Comparison of ENCODE assay signal across 14 mouse cellular contexts in genomic region chr15:83337903-83338870, GRCm38 (mm10). TPM values are rescaled to one million over a fixed set of nuclear protein-coding genes. Genes with fewer than 3 reads are reported as not detected.
DNase-seq lines count a peak whose midpoint lies in the region; ATAC-seq and TF ChIP-seq lines count a peak whose summit lies in the region.
"Had no signal": no experiment of that assay in that cellular context is flagged by ENCODE, and none has a peak within 500 bp of the region (broad histone marks: within the 10 kb centered on the region; RNA-seq: fewer than 3 reads in every experiment).

No protein-coding gene starts in this region.

- no peak overlapping the region for H3ac ChIP-seq in myocyte (ENCODE audit: control insufficient read depth, insufficient read length)

- no peak for DNase-seq in heart, adult 9 months (ENCODE audit: low spot score in 2 of 2)
- peak; percentile 78 for DNase-seq in A20 (ENCODE audit: low read depth, low spot score)
- DNase-seq in intestine, embryonic 14.5 days (ENCODE audit: low spot score), result no peak
- DNase-seq in cerebellum, adult 9-11 months, result no peak
- no peak for DNase-seq in spleen, adult 12 weeks (ENCODE audit: low spot score)
- DNase-seq in gastrocnemius, adult 8-10 months (ENCODE audit: low spot score in 2 of 2), result no peak
- DNase-seq: adrenal gland, adult 8-10 months; cerebellum, adult 9-10 months; left cerebral cortex, postnatal 4 days had no signal

- no peak overlapping the region for H3K4me2 ChIP-seq in heart, embryonic 14.5 days (ENCODE audit: low read length)
- no peak overlapping the region for H3K4me2 ChIP-seq in intestine, embryonic 14.5 days (ENCODE audit: low read length)
- peak overlapping the region; percentile 47 for H3K4me2 ChIP-seq in myocyte (ENCODE audit: low read depth)
- H3K4me2 ChIP-seq: embryonic facial prominence, embryonic 15.5 days; hindbrain, embryonic 14.5 days; neural tube, embryonic 13.5 days had no signal

- no peaks in the 10 kb centered on the region for H3K9me3 ChIP-seq in heart, embryonic 14.5 days (ENCODE audit: control insufficient read depth, low read length)
- no peaks in the 10 kb centered on the region for H3K9me3 ChIP-seq in intestine, embryonic 14.5 days (ENCODE audit: control insufficient read depth, low read length)
- H3K9me3 ChIP-seq: embryonic facial prominence, embryonic 15.5 days; neural tube, embryonic 13.5 days had no signal

- H3K4me3 ChIP-seq in heart, embryonic 14.5 days (ENCODE audit: control insufficient read depth in 1 of 2, insufficient read depth in 1 of 2, low read depth in 1 of 2, low read length in 2 of 2), result no peak overlapping the region
- no peak overlapping the region for H3K4me3 ChIP-seq in intestine, embryonic 14.5 days (ENCODE audit: low read depth, low read length)
- no peak overlapping the region for H3K4me3 ChIP-seq in myocyte
- H3K4me3 ChIP-seq: embryonic facial prominence, embryonic 15.5 days; neural tube, embryonic 13.5 days had no signal

- no peak overlapping the region for H3K9ac ChIP-seq in heart, embryonic 14.5 days (ENCODE audit: low read length)
- no peak overlapping the region for H3K9ac ChIP-seq in intestine, embryonic 14.5 days (ENCODE audit: low read length)
- H3K9ac ChIP-seq: embryonic facial prominence, embryonic 15.5 days; hindbrain, embryonic 14.5 days; neural tube, embryonic 13.5 days had no signal

- H3K27ac ChIP-seq in heart, embryonic 14.5 days (replicated peaks in 1 of 2; ENCODE audit: control insufficient read depth in 1 of 2, insufficient read depth in 1 of 2, low read depth in 2 of 2, low read length in 2 of 2), result no peak overlapping the region
- H3K27ac ChIP-seq in intestine, embryonic 14.5 days (ENCODE audit: low read depth), result peak overlapping the region; percentile 13; the same call in 1 of the 2 replicates
- H3K27ac ChIP-seq: embryonic facial prominence, embryonic 15.5 days; hindbrain, embryonic 14.5 days; neural tube, embryonic 13.5 days had no signal

- no peaks in the 10 kb centered on the region for H3K27me3 ChIP-seq in heart, embryonic 14.5 days (ENCODE audit: control insufficient read depth, insufficient read depth, low read length)
- no peaks in the 10 kb centered on the region for H3K27me3 ChIP-seq in intestine, embryonic 14.5 days (replicated peaks; ENCODE audit: control insufficient read depth, insufficient read depth, low read length)
- no peaks in the 10 kb centered on the region for H3K27me3 ChIP-seq in myocyte (ENCODE audit: control insufficient read depth, insufficient read depth, insufficient read length)
- H3K27me3 ChIP-seq: embryonic facial prominence, embryonic 15.5 days; neural tube, embryonic 13.5 days had no signal

- no peaks in the 10 kb centered on the region for H3K4me1 ChIP-seq in heart, embryonic 14.5 days (ENCODE audit: control insufficient read depth in 2 of 2, insufficient read depth in 2 of 2, low read length in 2 of 2)
- H3K4me1 ChIP-seq in intestine, embryonic 14.5 days (replicated peaks; ENCODE audit: control insufficient read depth, insufficient read depth, low read length), result 0 out of 2 replicates have a peak, but pooled peaks cover 5% of the 10 kb centered on the region
- H3K4me1 ChIP-seq: embryonic facial prominence, embryonic 15.5 days had no signal

- H3K79me2 ChIP-seq in myocyte (ENCODE audit: control insufficient read depth, insufficient read depth), result peaks cover 5% of the 10 kb centered on the region

- 0 out of 2 replicates have a peak, but pooled peaks have one; percentile 32 for ATAC-seq in heart, embryonic 14.5 days (ENCODE audit: insufficient number of reproducible peaks, insufficient read depth, low FRiP score, low read depth)
- ATAC-seq in intestine, embryonic 14.5 days (replicated peaks; ENCODE audit: low FRiP score, low TSS enrichment, low read depth), result 0 out of 2 replicates have a peak, but pooled peaks have one; percentile 47

- 69% methylated on average over 8 of the region's 8 CpGs for WGBS in heart, embryonic 14.5 days
- 77% methylated on average over 8 of the region's 8 CpGs for WGBS in intestine, embryonic 14.5 days

- H3K36me3 ChIP-seq in heart, embryonic 14.5 days (ENCODE audit: control insufficient read depth, insufficient read depth, low read length), result peaks cover 66% of the 10 kb centered on the region
- H3K36me3 ChIP-seq in intestine, embryonic 14.5 days (ENCODE audit: control insufficient read depth, insufficient read depth, low read length), result peaks cover 66% of the 10 kb centered on the region
- H3K36me3 ChIP-seq in myocyte (ENCODE audit: control insufficient read depth, insufficient read depth), result peaks cover 41% of the 10 kb centered on the region

- TF ChIP-seq POLR2A in myocyte (IDR thresholded peaks at IDR 0.05; ENCODE audit: insufficient read length, low read depth), result no peak

TF ChIP-seq in myocyte, 11 proteins besides CTCF, POLR2A, EP300 and RAD21:
- TF ChIP-seq TCF3 (IDR thresholded peaks at IDR 0.05; ENCODE audit: insufficient read length, low read depth) (no peak), REST (IDR thresholded peaks at IDR 0.05; ENCODE audit: insufficient read depth, insufficient read length) (no peak), MAX (IDR thresholded peaks at IDR 0.05; ENCODE audit: low read depth) (no peak), CEBPB (IDR thresholded peaks at IDR 0.05; ENCODE audit: insufficient read depth, poor library complexity, severe bottlenecking) (no peak), USF1 (IDR thresholded peaks at IDR 0.05; ENCODE audit: low read depth) (no peak), TCF12 (IDR thresholded peaks at IDR 0.05; ENCODE audit: insufficient read depth, poor library complexity, severe bottlenecking) (no peak), SRF (IDR thresholded peaks at IDR 0.05; ENCODE audit: control insufficient read depth, insufficient read length, low read depth) (no peak), MYOG (IDR thresholded peaks at IDR 0.05; ENCODE audit: control insufficient read depth in 1 of 3, insufficient read depth in 1 of 3, insufficient read length in 2 of 3, low read depth in 2 of 3) (no peak), E2F4 (IDR thresholded peaks at IDR 0.05; ENCODE audit: insufficient read depth) (no peak), MYOD1 (IDR thresholded peaks at IDR 0.05; ENCODE audit: control insufficient read depth in 1 of 3, insufficient read length in 2 of 3, low read depth in 2 of 3) (no peak), POLR2AphosphoS2 (IDR thresholded peaks at IDR 0.05; ENCODE audit: insufficient read length, low read depth) (no peak)

RNA-seq across cellular contexts. Expression of gene Arfgap3, which starts 11.9 kb away (rescaled TPM):
- 28.5 and 33.3 TPM in 2 replicates for polyA plus RNA-seq in heart, embryonic 14.5 days (2014; fragmentation: Nextera tagmentation; extraction: Ambion mirVana)
- 53.5 and 54.6 TPM in 2 replicates for polyA plus RNA-seq in intestine, embryonic 14.5 days (2014; fragmentation: Nextera tagmentation; extraction: Ambion mirVana)
- polyA plus RNA-seq in myocyte (2012; fragmentation: generic; extraction: Trizol), result 45.3 TPM
- total RNA-seq in gastrocnemius, adult 8-10 months (2022), result 1 to 10 TPM; 4.4 to 5.2 (median 4.8) TPM
